Mouse (Mus musculus) kidney, embryonic 16.5 days (tissue): ENCODE results near the gene Lgals8. TPM values are rescaled to one million over a fixed set of nuclear protein-coding genes. Genes with fewer than 3 reads are reported as not detected.

Experiments
- polyA plus RNA-seq: library from polyadenylated mRNA; unstranded; fragments of >200 nt; fragmentation: Nextera tagmentation; extraction: Ambion mirVana; gene quantifications from 2 replicates; pipeline ENCODE4 v1.2.1, GENCODE M21; 2015

Gene Lgals8
- polyA plus RNA-seq, 1 experiment from 2014 or later: 24.8 TPM

Other genes starting within 250 kb of the Lgals8 start
- gene Mtr, start 206.8 kb downstream of the Lgals8 start, polyA plus RNA-seq: 13.4 and 14.3 TPM in 2 replicates
- gene Actn2, start 124.2 kb downstream of the Lgals8 start, polyA plus RNA-seq: 8.6 and 9.8 TPM in 2 replicates
- gene Heatr1, start 69.9 kb downstream of the Lgals8 start, polyA plus RNA-seq: 19.3 and 21.0 TPM in 2 replicates
- 2.6 and 2.7 TPM in 2 replicates for gene Edaradd, start 55.5 kb upstream of the Lgals8 start, polyA plus RNA-seq
- gene Ero1lb, start 100.9 kb upstream of the Lgals8 start, polyA plus RNA-seq: 8.4 and 8.8 TPM in 2 replicates